Mouse (Mus musculus) limb, embryonic 14.5 days (tissue): ENCODE measurements around the gene Kat2b. TPM values are rescaled to one million over a fixed set of nuclear protein-coding genes. Genes with fewer than 3 reads are reported as not detected.
"Not testable (repeated sequence)": the region's sequence is repeated elsewhere in the genome, so short reads cannot be mapped to it uniquely, and the experiment has no call there.

Experiments used
- ATAC-seq: fragments of 200-750 bp; cut with Nextera tagmentation; 2 replicates; pipeline ENCODE4 v1.8.0; 2017; ENCODE audit warnings: low read depth, moderate number of reproducible peaks, moderate TSS enrichment; ENCODE audit not compliant: low FRiP score
- DNase-seq: peaks from one replicate; pipeline ENCODE4 v3.0.0-alpha.2; 2015; ENCODE audit warnings: low spot score
- H3K27ac ChIP-seq: fragments of 300-500 bp; sonication (generic); replicated peaks from 2 replicates; pipeline ENCODE4 v1.5.1; 2014; ENCODE audit warnings: low read depth, mild to moderate bottlenecking, low read length, moderate library complexity, mixed read lengths
- H3K27me3 ChIP-seq: fragments of 300-500 bp; sonication (generic); 2 replicates; pipeline ENCODE4 v1.6.1; 2014; ENCODE audit warnings: low read length, mixed read lengths; ENCODE audit not compliant: control insufficient read depth, insufficient read depth
- H3K36me3 ChIP-seq: fragments of 300-500 bp; sonication (generic); 2 replicates; pipeline ENCODE4 v1.6.1; 2014; ENCODE audit warnings: mild to moderate bottlenecking, low read length, moderate library complexity, mixed read lengths; ENCODE audit not compliant: control insufficient read depth, insufficient read depth
- H3K4me1 ChIP-seq: fragments of 300-500 bp; sonication (generic); 2 replicates; pipeline ENCODE4 v1.6.1; 2014; ENCODE audit warnings: antibody characterized with exemption, low read length, mixed read lengths; ENCODE audit not compliant: control insufficient read depth, insufficient read depth
- H3K4me2 ChIP-seq: fragments of 300-500 bp; sonication (generic); replicated peaks from 2 replicates; pipeline ENCODE4 v1.6.1; 2014; ENCODE audit warnings: low read depth, mild to moderate bottlenecking, low read length, moderate library complexity; ENCODE audit not compliant: severe bottlenecking
- H3K4me3 ChIP-seq: fragments of 300-500 bp; sonication (generic); replicated peaks from 2 replicates; pipeline ENCODE4 v1.5.1; 2014; ENCODE audit warnings: low read length
- H3K9ac ChIP-seq: fragments of 300-500 bp; sonication (generic); 2 replicates; pipeline ENCODE4 v1.6.1; 2014; ENCODE audit warnings: mild to moderate bottlenecking, low read depth, low read length, moderate library complexity; ENCODE audit not compliant: severe bottlenecking
- H3K9me3 ChIP-seq: fragments of 300-500 bp; sonication (generic); 2 replicates; pipeline ENCODE4 v1.6.1; 2016; ENCODE audit warnings: low read length; ENCODE audit not compliant: control insufficient read depth
- POLR2A ChIP-seq: fragments of 200-500 bp; IDR thresholded peaks from 2 replicates; pipeline ENCODE4 v1.8.0; 2012; ENCODE audit warnings: inconsistent platforms, mild to moderate bottlenecking, moderate library complexity, borderline replicate concordance; ENCODE audit not compliant: insufficient read depth, insufficient read length; ENCODE audit errors: extremely low read depth
- WGBS: fragments of 180-500 bp; shearing (Covaris S2); extraction: QIAGEN DNeasy Blood & Tissue Kit; methylation state at CpG from one replicate; pipeline ENCODE4 v1.1.7; 2014; 5-methylcytosine and 5-hydroxymethylcytosine counted together
- polyA plus RNA-seq, 2 experiments: library from polyadenylated mRNA; depleted of rRNA in 1 of 2; stranded (reverse) in 1 of 2; unstranded in 1 of 2; fragments of >200 nt; fragmentation: Nextera tagmentation in 1 of 2; extraction: Ambion mirVana in 1 of 2; gene quantifications; 2 replicates each; pipeline versions ENCODE4 v1.2.1 to v1.2.3; 2012 to 2014

Gene Kat2b
- polyA plus RNA-seq, 2 experiments: 7.9 to 10.0 TPM

GRCm38 (mm10) chr17:53595527-53595926 lies 28.9 kb downstream of the Kat2b start:
- Histone ChIP-seq H3K4me3 (no peak overlapping the region), H3K36me3 (no peaks in the 10 kb centered on the region), H3K9me3 (no peaks in the 10 kb centered on the region), H3K4me1 (no peaks in the 10 kb centered on the region), H3K9ac (no peak overlapping the region), H3K4me2 (no peak overlapping the region), H3K27me3 (no peaks in the 10 kb centered on the region), H3K27ac (no peak overlapping the region)
- DNase-seq: no peak
- 92% methylated on average over 8 of the region's 8 CpGs for WGBS
- no peak for ATAC-seq
- no peak for TF ChIP-seq POLR2A

GRCm38 (mm10) chr17:53596314-53596882 lies 29.7 kb downstream of the Kat2b start:
- no peak overlapping the region for H3K9ac ChIP-seq
- H3K27me3 ChIP-seq: no peaks in the 10 kb centered on the region
- H3K36me3 ChIP-seq: no peaks in the 10 kb centered on the region
- peak; percentile 72; the same call in 1 of the 2 replicates for ATAC-seq
- H3K9me3 ChIP-seq: no peaks in the 10 kb centered on the region
- H3K4me1 ChIP-seq: no peaks in the 10 kb centered on the region
- H3K4me3 ChIP-seq: no peak overlapping the region
- DNase-seq: peak; percentile 71
- H3K4me2 ChIP-seq: no peak overlapping the region
- H3K27ac ChIP-seq: no peak overlapping the region
- WGBS: 46% methylated on average over 3 of the region's 3 CpGs
- no peak for TF ChIP-seq POLR2A

DNA sequence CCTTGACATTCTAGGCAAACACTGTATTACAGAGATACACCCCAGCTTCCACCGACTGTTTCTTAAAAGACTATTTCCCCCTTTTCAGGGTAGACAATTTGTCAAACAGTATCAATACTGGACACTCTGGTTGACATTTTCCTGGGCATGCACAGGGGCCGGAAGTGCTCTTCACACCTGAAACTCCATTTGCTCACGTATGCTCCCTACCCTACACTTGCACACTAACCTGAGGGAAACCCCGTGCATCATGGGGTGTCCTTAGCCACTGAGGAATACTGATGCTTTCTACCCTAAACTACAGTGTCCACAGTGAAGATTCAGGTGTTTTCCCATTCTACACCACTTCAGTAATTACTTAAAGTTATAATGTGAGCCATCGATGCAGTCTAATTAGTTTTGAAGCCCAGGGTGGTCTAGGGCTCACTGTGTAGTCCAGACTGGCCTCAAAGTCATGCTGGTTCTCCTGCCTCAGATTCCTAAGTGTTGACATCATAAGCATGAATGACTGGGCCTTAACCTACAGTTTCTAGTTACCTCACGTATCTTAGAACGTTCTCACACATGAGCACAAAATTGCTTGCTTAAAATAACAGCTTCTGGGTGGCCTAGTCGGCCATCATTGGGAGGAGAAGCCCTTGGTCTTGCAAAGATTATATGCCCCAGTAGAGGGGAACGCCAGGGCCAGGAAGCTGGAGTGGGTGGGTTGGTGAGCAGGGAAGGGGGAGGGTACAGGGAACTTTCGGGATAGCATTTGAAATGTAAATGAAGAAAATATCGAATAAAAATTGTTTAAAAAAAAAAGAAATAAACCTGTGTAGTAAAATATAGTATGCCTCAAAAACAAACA lies 30.5 kb downstream of the Kat2b start:
- Histone ChIP-seq H3K9me3 (no peaks in the 10 kb centered on the region), H3K36me3 (no peaks in the 10 kb centered on the region), H3K4me1 (no peaks in the 10 kb centered on the region), H3K27me3 (no peaks in the 10 kb centered on the region), H3K27ac (peak overlapping the region; percentile 52; the same call in 1 of the 2 replicates), H3K4me2 (no peak overlapping the region), H3K9ac (no peak overlapping the region), H3K4me3 (no peak overlapping the region)
- TF ChIP-seq POLR2A: no peak
- ATAC-seq: 0 out of 2 replicates have a peak, but pooled peaks have one; percentile 28
- DNase-seq: peak; percentile 7
- 72% methylated on average over 11 of the region's 11 CpGs for WGBS

GRCm38 (mm10) chr17:53598571-53598970 lies 31.9 kb downstream of the Kat2b start:
- TF ChIP-seq POLR2A: no peak
- WGBS: 89% methylated on average over 4 of the region's 4 CpGs
- DNase-seq: no peak
- Histone ChIP-seq H3K9ac (no peak overlapping the region), H3K36me3 (no peaks in the 10 kb centered on the region), H3K4me2 (no peak overlapping the region), H3K4me3 (no peak overlapping the region), H3K27me3 (no peaks in the 10 kb centered on the region), H3K27ac (no peak overlapping the region), H3K4me1 (no peaks in the 10 kb centered on the region), H3K9me3 (no peaks in the 10 kb centered on the region)
- no peak for ATAC-seq

- H3K27ac ChIP-seq, H3K9ac ChIP-seq, H3K4me2 ChIP-seq, ATAC-seq, H3K4me1 ChIP-seq, H3K4me3 ChIP-seq, H3K9me3 ChIP-seq, DNase-seq, H3K36me3 ChIP-seq, H3K27me3 ChIP-seq: not testable (repeated sequence)
- no CpG with 5 or more reads among the region's 7 CpGs for WGBS
These were observed 36.6 kb downstream of the Kat2b start for GRCm38 (mm10) chr17:53603236-53603635.

DNA sequence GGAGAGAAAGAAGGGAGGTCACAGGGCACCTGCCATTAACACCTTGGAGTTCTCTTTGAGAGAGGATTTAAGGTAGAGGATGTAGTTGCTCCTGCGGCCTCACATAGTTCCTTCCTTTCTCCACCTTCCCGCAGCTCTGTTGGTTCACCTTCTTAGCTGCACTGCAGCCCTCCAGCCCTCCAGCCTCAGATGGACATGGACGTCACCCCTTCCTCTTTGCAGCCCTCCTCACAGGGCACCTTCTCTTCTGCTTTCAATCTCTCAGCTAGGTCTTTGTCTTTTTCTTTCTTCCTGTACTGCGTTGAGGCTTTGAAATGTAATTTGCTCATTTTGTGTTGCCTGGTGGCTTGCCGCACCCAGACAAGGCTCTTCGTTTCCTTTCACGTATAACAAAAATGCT lies 39.4 kb downstream of the Kat2b start:
- not testable (repeated sequence) for H3K4me3 ChIP-seq, DNase-seq, H3K9me3 ChIP-seq, H3K27me3 ChIP-seq, ATAC-seq, H3K9ac ChIP-seq, H3K27ac ChIP-seq, H3K4me2 ChIP-seq, H3K4me1 ChIP-seq, H3K36me3 ChIP-seq
- WGBS: no CpG with 5 or more reads among the region's 7 CpGs

DNA sequence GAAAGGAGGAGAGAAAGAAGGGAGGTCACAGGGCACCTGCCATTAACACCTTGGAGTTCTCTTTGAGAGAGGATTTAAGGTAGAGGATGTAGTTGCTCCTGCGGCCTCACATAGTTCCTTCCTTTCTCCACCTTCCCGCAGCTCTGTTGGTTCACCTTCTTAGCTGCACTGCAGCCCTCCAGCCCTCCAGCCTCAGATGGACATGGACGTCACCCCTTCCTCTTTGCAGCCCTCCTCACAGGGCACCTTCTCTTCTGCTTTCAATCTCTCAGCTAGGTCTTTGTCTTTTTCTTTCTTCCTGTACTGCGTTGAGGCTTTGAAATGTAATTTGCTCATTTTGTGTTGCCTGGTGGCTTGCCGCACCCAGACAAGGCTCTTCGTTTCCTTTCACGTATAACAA lies 42.3 kb downstream of the Kat2b start:
- H3K4me3 ChIP-seq, H3K4me2 ChIP-seq, H3K27me3 ChIP-seq, H3K9me3 ChIP-seq, H3K27ac ChIP-seq, ATAC-seq, DNase-seq, H3K4me1 ChIP-seq, H3K9ac ChIP-seq, H3K36me3 ChIP-seq: not testable (repeated sequence)
- WGBS: no CpG with 5 or more reads among the region's 7 CpGs
